Mouse (Mus musculus): ENCODE results near the gene Ajap1. TPM values are rescaled to one million over a fixed set of nuclear protein-coding genes. Genes with fewer than 3 reads are reported as not detected.

The Ajap1 gene
- total RNA-seq (2021), result under 1 TPM; 0.12 to 0.51 TPM
- long read RNA-seq, experiment 1, result 0 reads
- long read RNA-seq, experiment 2, result 0 reads

GRCm38 (mm10) chr4:153482459-153483338 lies at the start of gene Ajap1:
Gene Ajap1 (minus strand): TSS chr4:153482811.
- no peak for DNase-seq

GRCm38 (mm10) chr4:153530536-153530935 lies 47.9 kb upstream of the Ajap1 start:
- no peak for DNase-seq

- no peak for DNase-seq
These were observed 39.0 kb upstream of the Ajap1 start for GRCm38 (mm10) chr4:153521601-153522000.

GRCm38 (mm10) chr4:153519888-153520287 lies 37.3 kb upstream of the Ajap1 start:
- DNase-seq, result no peak

GRCm38 (mm10) chr4:153519289-153519688 lies 36.7 kb upstream of the Ajap1 start:
- DNase-seq, result no peak

- DNase-seq, result no peak
These were observed 33.2 kb upstream of the Ajap1 start for GRCm38 (mm10) chr4:153515786-153516185.

- DNase-seq, result no peak
These were observed 31.5 kb upstream of the Ajap1 start for GRCm38 (mm10) chr4:153514071-153514470.

GRCm38 (mm10) chr4:153511530-153511929 lies 28.9 kb upstream of the Ajap1 start:
- no peak for DNase-seq

- DNase-seq, result no peak
These were observed 19.3 kb upstream of the Ajap1 start for GRCm38 (mm10) chr4:153501936-153502335.

- DNase-seq, result no peak
These were observed 9.8 kb upstream of the Ajap1 start for GRCm38 (mm10) chr4:153492444-153492843.

GRCm38 (mm10) chr4:153489116-153489515 lies 6.5 kb upstream of the Ajap1 start:
- DNase-seq, result peak in 1 of 2 experiments; percentile 17

- no peak for DNase-seq
These were observed 3.3 kb upstream of the Ajap1 start for GRCm38 (mm10) chr4:153485913-153486312.

- DNase-seq, result peak; percentile 40 to 81
These were observed 1.8 kb upstream of the Ajap1 start for GRCm38 (mm10) chr4:153484392-153484791.

GRCm38 (mm10) chr4:153481361-153482234 lies 1.0 kb downstream of the Ajap1 start:
- no peak for DNase-seq

- peak in 1 of 2 experiments; percentile 13 for DNase-seq
These were observed 1.9 kb downstream of the Ajap1 start for GRCm38 (mm10) chr4:153480551-153481262.

GRCm38 (mm10) chr4:153479144-153479543 lies 3.5 kb downstream of the Ajap1 start:
- no peak for DNase-seq

- DNase-seq, result no peak
These were observed 8.9 kb downstream of the Ajap1 start for GRCm38 (mm10) chr4:153473480-153474252.

- DNase-seq, result no peak
These were observed 12.9 kb downstream of the Ajap1 start for GRCm38 (mm10) chr4:153469712-153470111.

GRCm38 (mm10) chr4:153459934-153460333 lies 22.7 kb downstream of the Ajap1 start:
- no peak for DNase-seq

- no peak for DNase-seq
These were observed 23.1 kb downstream of the Ajap1 start for GRCm38 (mm10) chr4:153459503-153459902.

GRCm38 (mm10) chr4:153458821-153459220 lies 23.8 kb downstream of the Ajap1 start:
- no peak for DNase-seq

All from heart, adult 18-20 months (tissue).